Comparison of ENCODE assay signal across 12 mouse cellular contexts in the genomic region with DNA sequence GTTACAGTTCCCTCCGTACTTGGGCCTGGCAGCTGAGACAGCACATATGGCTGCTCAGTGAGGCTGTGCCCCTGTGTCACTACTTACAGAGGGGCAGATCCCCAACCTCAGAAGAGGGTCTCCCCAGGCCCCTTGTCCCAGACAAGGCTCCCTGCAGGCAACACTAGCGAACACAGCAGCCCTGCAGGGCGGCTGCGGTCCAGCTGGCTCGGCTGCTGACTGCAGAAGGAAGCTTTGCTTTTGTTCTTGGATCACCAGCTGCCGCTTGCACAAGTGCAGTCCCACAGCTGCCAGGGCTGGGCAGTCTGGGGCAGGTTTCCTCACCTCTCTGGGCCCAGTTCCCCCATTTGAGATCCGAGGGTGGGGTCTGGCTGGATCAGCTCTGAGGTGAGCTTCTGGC.
DNase-seq lines count a peak whose midpoint lies in the region; ATAC-seq lines count a peak whose summit lies in the region.
"Had no signal": no experiment of that assay in that cellular context is flagged by ENCODE, and none has a peak within 500 bp of the region (broad histone marks: within the 10 kb centered on the region; RNA-seq: fewer than 3 reads in every experiment).

No protein-coding gene starts in this region.

- H3K27me3 ChIP-seq in embryonic facial prominence, embryonic 11.5 days (ENCODE audit: control insufficient read depth, insufficient read depth, low read length): no peaks in the 10 kb centered on the region
- H3K27me3 ChIP-seq in hindbrain, embryonic 14.5 days (ENCODE audit: control insufficient read depth, insufficient read depth, low read length): no peaks in the 10 kb centered on the region
- no peaks in the 10 kb centered on the region for H3K27me3 ChIP-seq in midbrain, embryonic 15.5 days (replicated peaks)
- H3K27me3 ChIP-seq in liver, embryonic 12.5 days (replicated peaks): peaks cover 67% of the 10 kb centered on the region

- no peaks in the 10 kb centered on the region for H3K36me3 ChIP-seq in embryonic facial prominence, embryonic 11.5 days (replicated peaks; ENCODE audit: control insufficient read depth, insufficient read depth, low read depth, low read length)
- H3K36me3 ChIP-seq in hindbrain, embryonic 14.5 days (replicated peaks; ENCODE audit: control insufficient read depth, insufficient read depth): no peaks in the 10 kb centered on the region
- no peaks in the 10 kb centered on the region for H3K36me3 ChIP-seq in midbrain, embryonic 15.5 days (replicated peaks)
- no peaks in the 10 kb centered on the region for H3K36me3 ChIP-seq in liver, embryonic 12.5 days

- no peak overlapping the region for H3K4me3 ChIP-seq in embryonic facial prominence, embryonic 11.5 days (ENCODE audit: low read depth, low read length)
- no peak overlapping the region for H3K4me3 ChIP-seq in hindbrain, embryonic 14.5 days (replicated peaks; ENCODE audit: low read length)
- H3K4me3 ChIP-seq in midbrain, embryonic 15.5 days: no peak overlapping the region
- H3K4me3 ChIP-seq in liver, embryonic 12.5 days: no peak overlapping the region

- no peaks in the 10 kb centered on the region; the same call in 1 of the 2 replicates for H3K4me1 ChIP-seq in embryonic facial prominence, embryonic 11.5 days (ENCODE audit: control insufficient read depth, insufficient read depth, low read length)
- peaks cover 32% of the 10 kb centered on the region for H3K4me1 ChIP-seq in hindbrain, embryonic 14.5 days (replicated peaks; ENCODE audit: control insufficient read depth, insufficient read depth, low read length)
- peaks cover 78% of the 10 kb centered on the region for H3K4me1 ChIP-seq in midbrain, embryonic 15.5 days
- H3K4me1 ChIP-seq in liver, embryonic 12.5 days: no peaks in the 10 kb centered on the region

- no peak overlapping the region for H3K4me2 ChIP-seq in embryonic facial prominence, embryonic 11.5 days (ENCODE audit: low read depth, low read length)
- no peak overlapping the region; the same call in 1 of the 2 replicates for H3K4me2 ChIP-seq in hindbrain, embryonic 14.5 days (replicated peaks)
- peak overlapping the region; percentile 17; the same call in 1 of the 2 replicates for H3K4me2 ChIP-seq in midbrain, embryonic 15.5 days
- H3K4me2 ChIP-seq in liver, embryonic 12.5 days: no peak overlapping the region

- 6% methylated on average over 7 of the region's 7 CpGs for WGBS in embryonic facial prominence, embryonic 11.5 days
- 4% methylated on average over 7 of the region's 7 CpGs for WGBS in hindbrain, embryonic 14.5 days
- WGBS in midbrain, embryonic 15.5 days: 14% methylated on average over 7 of the region's 7 CpGs
- WGBS in liver, embryonic 12.5 days (ENCODE audit: insufficient replicate concordance): 32% methylated on average over 7 of the region's 7 CpGs

- no peak for ATAC-seq in embryonic facial prominence, embryonic 11.5 days (replicated peaks; ENCODE audit: insufficient number of reproducible peaks, low FRiP score, low TSS enrichment, low read depth)
- peak; percentile 11; the same call in 1 of the 2 replicates for ATAC-seq in hindbrain, embryonic 14.5 days (ENCODE audit: low FRiP score)
- ATAC-seq in midbrain, embryonic 15.5 days (replicated peaks): no peak
- ATAC-seq in liver, embryonic 12.5 days: no peak
- ATAC-seq in frontal cortex, adult (ENCODE audit: low TSS enrichment): no peak
- ATAC-seq: activated CD4-positive, CD25-positive, alpha-beta regulatory T cell, adult 4 months had no signal

- no peaks in the 10 kb centered on the region for H3K9me3 ChIP-seq in embryonic facial prominence, embryonic 11.5 days (replicated peaks; ENCODE audit: control insufficient read depth, low read length)
- no peaks in the 10 kb centered on the region for H3K9me3 ChIP-seq in hindbrain, embryonic 14.5 days (ENCODE audit: control insufficient read depth, low read length)
- no peaks in the 10 kb centered on the region for H3K9me3 ChIP-seq in midbrain, embryonic 15.5 days
- no peaks in the 10 kb centered on the region for H3K9me3 ChIP-seq in liver, embryonic 12.5 days (replicated peaks)

- H3K27ac ChIP-seq in embryonic facial prominence, embryonic 11.5 days (replicated peaks; ENCODE audit: low read depth, low read length): no peak overlapping the region
- no peak overlapping the region for H3K27ac ChIP-seq in hindbrain, embryonic 14.5 days
- H3K27ac ChIP-seq in midbrain, embryonic 15.5 days: peak overlapping the region; percentile 65
- no peak overlapping the region for H3K27ac ChIP-seq in liver, embryonic 12.5 days
- H3K27ac ChIP-seq: macrophage had no signal

- no peak overlapping the region for H3K9ac ChIP-seq in embryonic facial prominence, embryonic 11.5 days (replicated peaks; ENCODE audit: low read length)
- peak overlapping the region; percentile 30 for H3K9ac ChIP-seq in hindbrain, embryonic 14.5 days
- H3K9ac ChIP-seq in midbrain, embryonic 15.5 days: 0 out of 2 replicates have a peak overlapping the region, but pooled peaks have one; percentile 28
- H3K9ac ChIP-seq in liver, embryonic 12.5 days: no peak overlapping the region

- DNase-seq in adrenal gland, postnatal 10 days: peak; percentile 38
- no peak for DNase-seq in adrenal gland, adult 8-10 months
- DNase-seq in embryonic facial prominence, embryonic 11.5 days (ENCODE audit: low spot score): peak; percentile 34
- peak; percentile 53 for DNase-seq in hindbrain, embryonic 14.5 days (ENCODE audit: low spot score)
- DNase-seq in layer of hippocampus, adult 8-10 months (ENCODE audit: low spot score in 2 of 2): no peak
- DNase-seq: cerebellum, adult 11-12 months; heart, adult 11 months had no signal

Comparison
In these comparisons a context has a peak if more than half of its experiments do, and no peak if none do; other contexts are left out.
1. DNase-seq: peak in adrenal gland, postnatal 10 days (single experiment), embryonic facial prominence, embryonic 11.5 days (single experiment) and hindbrain, embryonic 14.5 days (single experiment); none in adrenal gland, adult 8-10 months (single experiment) and layer of hippocampus, adult 8-10 months (0 of 2).
2. H3K9ac ChIP-seq: peak in hindbrain, embryonic 14.5 days (single experiment) and midbrain, embryonic 15.5 days (single experiment); none in embryonic facial prominence, embryonic 11.5 days (single experiment) and liver, embryonic 12.5 days (single experiment).